Mouse (Mus musculus) ZHBTc4 (cell line): Measurements from ENCODE around the gene C130032M10Rik.

Experiments
- DNase-seq: peaks from one replicate; pipeline ENCODE4 v3.0.0-alpha.2; 2011; ENCODE audit warnings: low read depth, low spot score

Gene C130032M10Rik

DNA sequence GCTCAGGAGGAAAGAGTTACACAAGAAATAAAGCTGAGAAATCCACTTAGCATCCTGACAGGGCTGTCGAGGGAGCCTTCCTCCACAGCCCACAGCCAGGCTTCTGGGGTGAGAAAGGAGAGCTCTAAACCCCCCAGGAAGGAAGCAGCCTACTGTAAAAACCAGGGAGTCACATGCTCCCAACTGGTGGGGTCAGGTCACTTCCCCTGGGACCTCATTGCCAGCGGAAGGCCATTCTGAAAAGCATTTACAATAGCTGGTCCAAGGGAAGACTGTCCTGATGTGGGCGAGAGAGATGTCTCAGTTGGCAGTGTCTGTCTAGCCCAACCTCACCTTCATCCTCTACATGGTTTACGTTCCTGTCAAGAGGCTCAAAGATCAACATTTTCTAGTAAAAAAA lies 33.0 kb downstream of the C130032M10Rik start:
- DNase-seq, result no peak

DNA sequence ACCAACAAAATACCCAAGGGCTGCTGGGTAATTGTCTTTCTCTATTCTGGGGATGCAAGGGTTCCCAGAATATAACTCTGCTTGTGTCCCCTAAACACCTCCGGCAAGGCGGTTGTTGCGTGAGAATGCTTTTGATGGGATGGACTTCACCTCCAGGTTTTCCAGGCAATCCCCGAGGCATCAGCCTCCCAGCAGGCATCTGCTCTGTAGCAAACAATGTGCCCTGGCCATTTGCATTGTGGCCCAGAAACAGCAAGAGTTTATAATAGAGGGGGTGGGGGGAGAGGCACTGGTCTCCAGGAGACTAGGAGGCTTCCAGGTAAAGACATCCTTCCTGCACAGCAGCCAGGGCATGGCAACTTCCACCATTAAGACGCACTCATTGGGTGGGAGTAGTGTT lies 33.6 kb downstream of the C130032M10Rik start:
- DNase-seq, result peak; percentile 92

GRCm38 (mm10) chr9:114550033-114550432 lies 34.5 kb downstream of the C130032M10Rik start:
- DNase-seq, result peak; percentile 37

DNA sequence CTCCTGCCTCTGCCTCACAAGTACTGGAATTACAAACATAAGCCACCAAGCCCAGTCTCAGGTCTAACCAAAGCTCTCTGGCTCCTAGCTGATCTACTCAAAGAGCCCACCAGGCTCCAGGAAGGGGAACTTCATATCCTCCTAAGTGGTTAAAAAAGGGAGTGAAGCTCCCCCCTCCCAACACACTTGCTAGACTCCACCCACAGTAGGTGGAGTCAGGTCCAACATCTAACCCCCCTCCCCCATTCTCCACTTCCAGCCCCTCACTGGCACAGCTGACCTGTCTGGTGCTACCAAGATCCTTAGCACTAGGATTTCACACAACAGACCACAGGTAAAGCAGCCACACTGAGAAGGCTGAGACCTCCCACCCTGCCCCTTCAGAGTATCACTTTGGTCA lies 38.3 kb downstream of the C130032M10Rik start:
- DNase-seq, result peak; percentile 81

DNA sequence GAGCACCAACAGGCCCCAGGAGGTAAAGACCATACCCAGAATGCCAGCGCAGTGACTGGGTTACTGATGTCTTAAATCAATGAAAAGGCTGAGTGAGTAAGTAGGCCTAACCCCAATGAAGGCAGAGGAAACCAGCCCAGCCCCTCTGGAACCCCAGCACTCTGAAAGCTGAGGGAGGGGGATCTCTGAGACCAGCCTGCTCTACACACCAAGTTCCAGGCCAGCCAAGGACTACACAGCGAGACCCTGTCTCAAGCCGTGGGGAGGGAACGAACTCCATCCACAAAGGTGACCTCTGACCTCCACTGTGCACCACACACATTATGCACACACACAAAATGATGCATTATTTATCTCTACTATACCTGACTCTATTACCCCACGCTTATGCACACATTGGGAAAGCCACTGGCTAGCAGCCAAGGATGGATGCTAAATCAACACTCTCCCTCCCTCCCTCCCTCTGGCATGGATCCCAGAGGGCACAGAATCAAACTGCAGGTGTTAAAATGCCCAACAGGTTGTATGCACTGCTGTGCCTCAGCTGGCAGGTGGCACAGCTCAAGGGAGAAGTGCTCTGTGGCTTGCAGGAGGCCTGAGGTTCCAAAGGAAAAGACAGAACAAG lies 39.0 kb downstream of the C130032M10Rik start:
- DNase-seq, result no peak

DNA sequence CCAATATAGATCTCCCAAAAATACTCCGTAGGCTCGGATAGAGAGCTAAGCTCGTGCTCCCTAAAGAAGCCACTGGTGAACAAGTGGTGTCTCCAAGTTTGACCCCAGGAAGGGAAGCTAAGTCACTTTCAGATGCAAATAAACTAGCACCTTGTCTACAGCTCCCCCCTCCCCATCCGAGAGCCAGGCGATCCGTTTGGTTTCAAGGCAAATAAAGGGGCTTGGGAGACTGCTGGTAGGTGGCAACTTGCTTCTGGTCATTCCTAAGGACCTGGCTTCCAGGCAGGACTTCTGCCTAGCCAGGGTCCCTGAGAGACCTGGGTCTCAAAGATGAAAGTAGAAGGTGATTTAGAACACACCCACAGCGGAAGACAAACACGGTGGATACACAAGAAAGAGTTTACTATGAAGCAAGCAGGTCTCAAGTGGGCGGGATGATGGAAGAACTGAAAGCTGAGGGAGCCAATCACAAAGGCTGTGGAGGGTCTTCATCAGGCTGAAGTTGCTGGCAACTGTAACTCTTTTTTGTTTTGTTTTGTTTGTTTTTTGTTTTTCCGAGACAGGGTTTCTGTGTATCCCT lies 40.9 kb downstream of the C130032M10Rik start:
- peak; percentile 78 for DNase-seq

- peak; percentile 84 for DNase-seq
These were observed 41.6 kb downstream of the C130032M10Rik start for GRCm38 (mm10) chr9:114557086-114557485.

GRCm38 (mm10) chr9:114560141-114560540 lies 44.6 kb downstream of the C130032M10Rik start:
- DNase-seq, result no peak

GRCm38 (mm10) chr9:114560771-114561670 lies 45.5 kb downstream of the C130032M10Rik start:
- DNase-seq, result no peak

DNA sequence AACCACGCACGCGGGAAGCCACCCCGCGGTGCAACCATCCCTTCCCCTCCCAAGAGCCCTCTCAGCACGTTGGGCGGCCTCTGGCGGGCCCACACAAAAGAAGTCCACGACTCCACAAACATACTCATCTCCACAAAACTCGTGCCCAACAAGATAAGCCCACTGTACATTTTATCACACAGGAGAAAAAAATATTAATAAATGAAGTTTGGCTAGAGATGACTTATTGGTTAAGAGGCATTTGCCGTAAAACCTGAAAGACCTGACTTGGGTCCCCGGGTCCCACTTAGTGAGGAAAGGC lies 46.1 kb downstream of the C130032M10Rik start:
- DNase-seq, result peak; percentile 65

DNA sequence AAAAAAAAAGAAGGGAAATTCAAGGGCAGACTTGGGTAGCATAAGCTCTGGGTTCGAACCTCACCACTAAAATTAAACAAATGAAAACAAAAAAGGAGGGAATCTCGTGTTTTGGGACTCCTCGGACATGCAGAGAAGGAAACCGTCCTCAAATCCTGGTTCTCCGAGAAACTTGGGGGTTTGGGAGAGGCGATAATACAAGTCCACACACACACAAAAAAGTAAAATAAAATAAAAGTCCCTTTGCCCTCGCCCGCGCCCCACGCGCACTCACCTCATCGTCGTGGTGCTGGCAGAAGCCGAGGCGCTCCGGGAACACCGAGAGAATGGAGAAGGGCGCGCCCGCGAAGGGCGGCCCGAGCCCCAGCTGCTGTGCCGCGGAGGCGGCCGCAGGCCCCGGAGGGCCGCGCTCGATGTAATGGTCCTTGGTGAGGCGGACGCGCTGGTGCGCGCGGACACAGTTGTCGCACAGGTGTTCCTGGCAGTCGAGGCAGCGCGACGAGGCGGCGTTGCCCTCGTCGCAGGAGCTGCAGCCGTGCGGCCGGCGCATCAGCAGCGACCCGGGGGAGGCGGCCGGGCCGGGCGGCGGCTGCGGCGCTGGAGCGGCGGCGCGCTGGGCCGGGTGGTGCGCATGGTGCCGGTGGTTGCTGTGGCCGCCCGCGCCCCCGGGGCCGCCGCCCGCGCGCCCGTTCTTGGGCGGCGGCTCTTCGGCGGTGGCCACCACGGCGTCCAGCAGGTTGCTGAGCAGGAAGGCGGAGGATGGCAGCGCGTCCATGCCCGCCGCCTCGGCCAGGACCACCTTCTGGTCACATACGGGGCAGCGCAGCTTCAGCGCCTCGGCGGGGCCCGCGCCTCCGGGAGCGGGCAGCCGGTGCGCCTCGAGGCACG lies 46.8 kb downstream of the C130032M10Rik start:
- peak; percentile 51 for DNase-seq

DNA sequence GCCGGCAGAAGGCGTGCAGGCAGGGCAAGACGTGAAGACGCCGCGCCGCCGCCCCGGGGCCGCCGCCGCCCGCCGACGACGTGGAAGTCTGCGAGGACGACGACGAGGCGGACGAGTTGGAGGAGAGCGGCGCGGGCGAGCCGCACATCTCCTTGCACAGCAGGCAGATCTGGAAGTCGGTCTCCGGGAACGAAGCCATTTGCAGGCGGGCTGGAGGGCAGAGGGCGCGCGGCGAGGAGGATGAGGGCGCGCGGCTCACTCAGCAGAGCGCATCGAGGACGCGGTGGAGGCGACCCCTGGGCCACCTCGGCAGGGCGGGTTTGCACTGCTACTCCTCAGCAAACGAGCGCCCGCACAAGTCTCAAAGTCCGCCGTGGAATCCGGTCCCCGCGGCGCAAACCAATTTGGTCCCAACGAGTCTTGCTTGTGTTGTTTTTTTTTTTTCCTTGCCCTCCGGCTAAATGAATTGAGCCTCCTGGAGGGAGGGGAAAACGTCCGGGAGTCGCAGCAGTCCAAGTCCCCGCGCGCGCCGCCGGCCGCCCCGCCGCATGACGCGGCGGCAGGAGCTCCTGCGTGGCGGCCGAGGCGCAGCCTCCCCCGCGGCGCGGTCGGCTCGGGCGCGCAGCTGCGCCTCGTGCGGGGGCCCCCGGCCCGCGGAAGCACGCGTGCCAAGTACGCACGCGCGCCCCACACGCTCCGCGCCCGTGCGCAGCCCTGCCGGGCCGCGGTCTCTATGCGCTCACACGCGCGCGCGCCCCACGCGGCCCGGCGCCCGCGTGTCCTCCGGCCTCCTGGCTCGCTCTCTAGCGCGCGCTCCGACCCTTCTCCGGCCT lies 47.6 kb downstream of the C130032M10Rik start:
- peak; percentile 90 for DNase-seq

GRCm38 (mm10) chr9:114563761-114564606 lies 48.5 kb downstream of the C130032M10Rik start, which contains the start of gene Trim71:
Gene Trim71 (minus strand): TSS chr9:114564369.
- peak; percentile 91 for DNase-seq

GRCm38 (mm10) chr9:114564667-114565066 lies 49.2 kb downstream of the C130032M10Rik start:
- DNase-seq, result peak; percentile 89
